Mouse (Mus musculus): ENCODE measurements around the gene Lrrk2.

The Lrrk2 gene

DNA sequence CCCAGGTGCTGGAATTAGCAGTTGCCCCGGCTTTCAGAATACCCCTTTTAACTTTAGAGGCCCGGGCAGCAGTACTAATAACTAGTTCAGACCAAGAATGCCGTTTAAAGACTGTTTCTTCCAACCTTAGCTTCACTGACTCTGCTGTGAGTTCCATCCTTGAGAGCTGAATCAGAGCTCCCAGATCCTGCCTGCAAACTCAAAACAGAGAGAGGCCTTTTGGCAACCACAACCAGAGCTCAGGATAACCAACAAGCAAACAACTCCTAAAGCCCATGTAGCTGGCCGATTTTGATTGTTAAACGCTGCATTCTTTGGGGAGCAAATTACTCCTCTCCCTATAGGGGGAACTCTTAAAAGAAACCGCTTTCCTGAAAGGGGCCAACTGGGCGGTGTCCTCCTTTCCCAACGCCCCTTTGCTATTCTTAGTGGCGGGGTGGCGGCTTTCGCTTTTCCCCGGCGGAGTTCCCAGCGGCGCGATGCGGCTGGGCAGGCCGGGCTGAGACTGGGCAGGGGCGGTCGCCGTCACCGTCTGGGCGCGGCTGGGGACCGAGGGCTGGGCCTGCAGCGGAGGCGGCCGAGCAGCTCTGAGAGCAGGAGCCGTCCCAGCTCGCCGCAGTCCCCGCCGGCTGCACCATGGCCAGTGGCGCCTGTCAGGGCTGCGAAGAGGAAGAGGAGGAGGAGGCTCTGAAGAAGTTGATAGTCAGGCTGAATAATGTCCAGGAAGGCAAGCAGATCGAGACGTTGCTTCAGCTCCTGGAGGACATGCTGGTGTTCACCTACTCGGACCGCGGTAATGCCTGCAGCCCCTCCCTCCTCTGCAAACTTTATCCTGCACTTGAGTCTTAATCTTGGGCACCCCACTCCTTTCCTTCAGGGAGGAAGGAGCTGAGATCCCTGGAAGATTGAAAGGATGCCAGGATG, at the start of gene Lrrk2:
TSS of gene Lrrk2 (plus strand) at position 531 of the 924 bp plus-strand sequence.
- peak; percentile 25 for DNase-seq (ENCODE audit: low read depth)

DNA sequence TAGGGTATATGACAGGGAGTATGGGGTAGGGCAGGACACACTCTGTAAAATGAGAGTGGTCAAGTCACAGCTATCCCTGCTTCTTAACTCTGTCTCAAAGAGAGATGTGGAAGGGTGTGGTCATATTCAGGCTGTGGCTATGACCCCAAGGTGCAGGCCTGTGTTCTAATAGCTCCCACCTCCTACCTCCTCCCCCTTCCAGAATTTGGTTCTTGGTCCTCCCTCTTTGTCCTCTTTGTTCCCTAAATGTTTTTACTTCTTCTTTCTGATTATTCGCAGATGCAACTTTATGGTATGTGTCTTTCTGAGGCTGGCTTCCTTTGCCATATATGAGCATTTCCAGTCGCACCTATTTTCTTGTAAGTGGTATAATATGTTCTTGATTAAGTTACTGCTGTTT, 48.5 kb upstream of the Lrrk2 start:
- DNase-seq (ENCODE audit: low read depth) = no peak

DNA sequence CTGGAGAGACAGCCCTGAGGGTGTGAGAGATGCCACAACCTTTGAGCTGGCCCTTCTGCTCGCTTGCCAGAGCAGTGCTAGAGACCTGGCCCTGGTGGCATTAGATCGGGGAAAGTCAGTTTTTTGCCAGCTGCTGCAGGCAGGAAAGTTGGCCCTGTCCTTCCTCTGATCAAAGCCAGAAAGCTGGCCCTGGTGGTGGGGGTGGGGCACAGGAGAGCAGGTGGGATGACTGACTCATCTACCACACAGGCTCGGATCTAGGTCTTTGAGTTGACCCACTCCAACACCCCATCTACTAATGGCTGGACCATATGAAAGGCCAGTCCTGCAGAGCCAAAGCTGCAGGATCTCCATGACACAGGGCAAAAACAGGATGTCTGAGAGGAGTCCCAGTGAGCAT, 43.8 kb upstream of the Lrrk2 start:
- no peak for DNase-seq (ENCODE audit: low read depth)

DNA sequence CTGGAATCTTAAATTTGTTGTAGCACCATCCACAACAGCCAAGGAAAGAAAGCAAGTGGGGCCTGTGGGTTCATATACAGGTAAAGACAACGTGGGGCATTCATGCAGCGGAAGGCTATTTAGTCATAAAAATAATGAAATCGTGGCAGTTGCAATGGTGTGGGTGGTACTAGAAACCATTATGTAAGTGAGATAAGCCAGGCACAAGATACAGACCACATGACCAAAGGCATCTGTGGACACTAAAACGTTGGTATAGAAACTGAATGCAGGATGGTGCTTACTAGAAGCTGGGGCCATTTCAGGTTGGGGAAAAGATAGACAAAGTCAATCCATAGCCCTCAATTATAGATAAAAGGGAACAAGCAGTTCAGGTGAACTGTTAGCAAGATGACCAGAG, 40.5 kb upstream of the Lrrk2 start:
- no peak for DNase-seq (ENCODE audit: low read depth)

DNA sequence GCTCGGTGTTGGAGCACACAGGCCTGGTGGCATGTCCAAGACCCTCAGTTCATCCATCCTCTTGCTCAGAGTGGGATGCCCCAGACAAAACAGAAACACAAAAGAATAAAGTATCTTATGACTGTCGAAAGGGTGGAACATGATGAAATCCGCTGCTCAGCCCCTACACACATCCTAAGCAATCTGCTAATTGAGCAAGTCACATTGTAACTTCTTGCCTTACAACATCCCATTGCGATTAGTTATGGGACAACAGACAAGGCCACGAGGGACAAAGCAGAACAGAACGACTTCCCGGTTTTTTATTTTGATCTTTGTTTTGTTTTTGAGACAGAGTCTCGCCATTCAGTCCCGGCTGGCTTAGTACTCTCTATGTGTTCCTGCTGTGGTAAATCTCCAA, 39.9 kb upstream of the Lrrk2 start:
- no peak for DNase-seq (ENCODE audit: low read depth)

DNA sequence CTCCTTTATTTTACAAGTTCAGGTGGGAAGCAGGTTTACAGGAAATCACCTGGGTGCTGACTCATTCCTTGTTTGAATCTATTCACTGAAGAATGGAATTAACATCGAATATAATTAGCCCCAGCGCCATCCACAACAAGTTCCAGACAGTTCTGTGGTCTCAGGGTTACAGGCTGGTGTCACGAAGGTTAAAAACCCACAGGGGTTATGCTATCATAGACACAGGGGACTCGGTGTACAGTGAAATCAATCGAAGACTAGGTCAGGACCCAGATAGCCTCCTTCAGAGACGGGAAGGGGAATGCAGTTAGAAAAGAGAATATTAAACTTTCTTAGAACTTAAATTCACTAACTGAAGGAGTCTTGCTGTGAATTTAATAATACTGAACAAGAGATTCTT, 39.2 kb upstream of the Lrrk2 start:
- DNase-seq (ENCODE audit: low read depth) = no peak

DNA sequence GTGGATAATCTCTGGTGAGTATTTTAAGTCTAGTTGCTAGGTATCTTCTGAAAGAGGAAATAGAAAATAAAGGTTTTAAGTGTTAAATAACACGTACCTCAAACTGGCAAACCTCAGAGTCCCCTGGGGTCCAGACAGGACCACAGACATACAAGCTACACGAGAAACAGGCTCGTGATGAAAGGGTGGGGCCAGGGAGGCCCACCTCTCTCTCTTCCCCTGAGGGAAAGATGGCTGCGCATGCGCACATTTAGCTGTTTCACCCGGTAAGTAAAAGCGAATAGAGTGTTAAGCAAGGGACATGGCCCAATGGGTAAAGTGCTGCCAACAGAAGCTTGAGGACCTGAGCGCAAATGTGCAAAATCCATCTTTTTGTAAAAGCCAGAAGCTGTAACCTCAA, 38.7 kb upstream of the Lrrk2 start:
- DNase-seq (ENCODE audit: low read depth) = no peak

DNA sequence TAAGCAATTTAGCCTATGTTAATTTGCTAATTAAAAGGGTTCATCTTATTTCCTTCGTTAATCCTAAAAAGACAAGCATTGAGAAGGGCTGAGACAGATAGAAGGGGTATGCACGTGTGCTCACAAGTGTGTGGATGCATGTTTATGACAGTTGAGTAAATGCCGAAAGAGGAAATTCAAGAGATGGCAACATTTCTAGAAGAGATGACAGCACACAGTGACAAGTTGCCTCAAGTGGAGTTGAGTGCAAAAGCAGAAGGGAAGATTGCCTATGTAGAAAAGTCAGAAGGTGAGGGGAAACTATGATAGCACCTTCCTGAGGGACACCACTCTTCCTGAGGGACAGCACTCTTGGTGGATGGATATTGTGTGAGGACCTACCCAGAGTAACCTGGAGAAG, 31.3 kb upstream of the Lrrk2 start:
- no peak for DNase-seq (ENCODE audit: low read depth)

DNA sequence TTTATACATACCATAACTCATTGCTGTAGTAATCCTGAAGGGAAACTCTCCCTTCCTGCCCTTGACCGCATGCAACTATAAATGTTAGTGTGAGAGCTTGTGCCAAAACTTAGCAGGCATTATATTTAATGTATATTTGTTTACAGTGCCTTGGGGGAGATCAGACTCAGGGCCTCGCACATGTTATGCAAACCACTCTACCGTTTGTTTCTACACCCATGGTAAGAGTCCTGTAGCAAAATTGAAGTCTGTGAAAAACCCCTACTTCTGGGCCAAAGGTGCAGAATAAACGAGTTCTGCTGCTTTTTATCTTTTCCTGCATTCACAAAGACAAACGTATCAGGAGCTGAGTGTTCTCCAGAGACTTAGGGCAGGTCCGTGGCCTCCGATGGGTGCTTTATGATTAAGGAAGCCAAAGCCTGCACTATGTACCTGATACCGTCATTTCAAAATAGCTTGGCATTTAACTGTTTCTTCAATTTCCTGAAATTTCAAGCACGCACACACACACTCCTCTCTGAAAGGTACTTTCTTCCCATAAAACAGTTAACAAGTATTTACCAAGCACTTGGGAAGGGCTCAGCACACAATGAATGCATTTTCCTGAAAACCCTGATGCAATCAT, 30.2 kb upstream of the Lrrk2 start:
- DNase-seq (ENCODE audit: low read depth) = no peak

DNA sequence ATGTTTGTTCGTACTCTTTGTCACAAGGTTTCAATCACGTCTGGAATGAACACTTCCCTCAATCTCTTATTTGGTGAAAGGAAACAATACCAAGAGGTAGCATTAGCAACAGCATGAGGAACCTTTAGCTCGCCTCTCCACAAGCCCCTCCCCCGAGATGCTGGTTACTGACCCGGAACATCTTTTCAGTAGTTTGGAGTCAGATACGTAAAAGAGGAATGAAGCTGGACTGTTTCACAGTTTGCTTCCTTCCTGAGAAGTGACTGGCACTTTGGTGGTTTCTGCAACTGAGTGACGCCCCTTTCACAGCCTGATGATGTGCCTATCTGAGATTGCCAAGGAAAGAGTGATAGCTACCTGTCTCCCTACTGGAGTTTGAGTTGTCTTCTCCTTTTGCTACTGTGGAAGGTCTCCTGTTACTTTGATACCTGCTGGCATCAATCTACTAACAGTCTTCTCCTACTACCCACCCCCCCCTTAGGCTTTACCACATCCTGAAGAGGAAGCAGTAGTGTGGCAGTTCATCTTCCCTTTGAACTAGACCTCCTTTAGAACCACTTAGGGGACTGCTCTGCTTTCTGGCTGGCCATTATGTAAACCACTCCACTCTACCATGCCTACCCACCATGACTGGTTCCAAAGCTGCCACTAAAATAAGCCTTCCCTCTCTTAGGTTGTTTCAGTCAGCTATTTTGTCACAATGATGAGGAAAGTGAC, 29.2 kb upstream of the Lrrk2 start:
- no peak for DNase-seq (ENCODE audit: low read depth)

DNA sequence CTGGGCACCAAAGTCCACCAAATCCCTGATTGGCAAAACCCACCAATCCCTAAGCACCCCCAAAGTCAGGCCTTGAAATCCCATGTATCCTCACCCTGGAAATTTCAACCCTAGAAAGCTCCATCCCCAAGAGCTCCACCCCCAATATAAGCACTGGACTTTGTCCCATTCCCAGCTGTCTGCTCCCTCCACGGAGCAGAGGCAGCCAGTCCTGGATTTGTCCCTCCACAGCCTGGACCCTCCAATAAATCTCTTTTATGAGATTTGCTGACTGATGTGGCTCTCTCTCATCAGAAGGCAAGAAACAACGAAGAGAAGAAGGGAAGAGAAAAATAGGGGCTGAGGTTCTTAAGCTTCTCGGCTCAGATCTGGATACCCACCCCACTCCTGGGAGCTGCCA, 22.7 kb upstream of the Lrrk2 start:
- no peak for DNase-seq (ENCODE audit: low read depth)

DNA sequence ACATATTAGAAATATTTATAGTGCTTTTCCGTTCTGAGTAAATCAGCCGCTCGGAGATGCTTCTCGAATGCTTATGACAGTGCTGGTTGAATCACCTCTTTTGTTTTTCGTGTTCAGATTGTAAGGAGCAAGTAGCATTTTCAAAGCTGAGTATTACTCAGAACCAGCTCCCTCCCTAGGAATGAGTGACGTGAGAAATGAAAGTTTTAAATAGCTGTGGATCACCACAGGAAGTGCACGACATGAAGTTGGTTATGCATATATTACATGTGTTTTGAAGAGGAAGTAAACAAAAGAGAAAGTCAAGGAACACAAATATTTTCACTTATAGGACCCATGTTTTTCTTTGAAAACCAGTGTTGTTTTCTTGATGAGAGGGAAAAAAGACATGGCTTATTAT, 21.5 kb upstream of the Lrrk2 start:
- no peak for DNase-seq (ENCODE audit: low read depth)

DNA sequence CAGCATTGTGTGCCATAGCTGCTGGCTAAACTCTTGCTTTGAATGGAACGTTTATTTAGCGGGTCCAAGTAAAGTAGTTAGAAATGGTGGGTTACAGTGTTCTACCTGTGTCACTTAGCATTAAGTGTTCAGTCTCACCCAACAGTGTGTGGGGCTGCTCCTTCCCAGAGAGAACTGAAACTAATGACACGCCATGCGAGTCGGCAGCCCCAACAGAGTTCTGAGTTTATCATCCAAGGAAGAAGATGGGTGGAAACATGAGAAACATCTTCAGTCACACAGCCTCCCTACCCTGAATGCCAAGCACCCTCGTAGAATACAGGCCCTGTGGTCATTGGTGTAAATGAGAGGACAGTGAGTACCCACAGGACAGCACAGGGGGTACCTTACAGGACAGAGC, 14.7 kb upstream of the Lrrk2 start:
- DNase-seq (ENCODE audit: low read depth) = no peak

DNA sequence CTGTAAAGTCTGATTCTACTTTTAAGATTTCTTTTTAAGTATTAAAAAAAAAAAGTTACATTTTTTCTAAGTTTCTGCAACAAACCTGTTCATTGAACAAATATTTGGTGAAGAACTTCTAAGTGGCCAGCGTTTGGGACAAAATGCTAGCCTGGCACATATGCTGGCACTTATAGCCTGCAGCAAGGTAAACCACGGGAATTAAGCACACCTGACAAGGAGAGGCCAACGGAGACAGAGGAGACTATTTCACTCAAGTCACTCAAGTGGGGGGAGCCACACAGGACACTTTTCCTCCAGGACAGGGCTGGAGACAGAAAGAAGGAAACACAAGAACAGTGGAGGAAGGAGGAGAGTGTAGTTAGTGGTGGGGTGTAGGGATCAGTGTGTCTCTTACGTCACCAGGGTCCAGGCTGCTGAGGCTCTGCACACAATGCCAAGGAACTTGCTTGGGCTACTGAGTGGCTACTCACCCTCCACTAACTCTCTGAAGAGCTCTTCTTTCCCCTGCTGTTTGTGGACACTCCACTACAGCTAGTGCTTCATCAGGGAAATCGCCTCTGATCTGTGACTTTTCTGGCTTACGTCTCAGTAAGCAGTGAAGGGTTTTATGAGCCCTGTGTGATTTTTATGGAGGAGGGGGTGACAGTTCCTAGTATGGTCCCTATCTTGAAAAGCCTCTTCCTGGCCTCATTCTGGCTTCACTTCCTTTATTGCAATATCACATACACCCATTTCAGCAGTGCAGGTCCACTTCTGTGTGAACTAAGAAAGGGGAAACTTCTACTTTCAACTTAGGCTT, 12.5 kb upstream of the Lrrk2 start:
- no peak for DNase-seq (ENCODE audit: low read depth)

DNA sequence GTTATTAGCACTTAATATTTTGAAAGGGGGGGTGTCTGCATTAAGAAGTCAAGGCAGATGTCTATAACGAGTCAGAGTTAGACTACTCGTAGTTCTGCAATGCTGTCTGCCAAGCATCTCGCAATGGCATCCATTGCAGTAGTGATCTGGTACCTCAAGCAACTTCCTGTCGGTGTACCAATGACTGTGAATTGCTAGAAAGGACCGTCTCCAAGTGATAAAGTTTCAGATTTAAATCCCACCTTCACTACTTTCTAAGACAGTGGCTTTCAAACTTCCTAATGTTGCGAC, 12.0 kb upstream of the Lrrk2 start:
- no peak for DNase-seq (ENCODE audit: low read depth)

DNA sequence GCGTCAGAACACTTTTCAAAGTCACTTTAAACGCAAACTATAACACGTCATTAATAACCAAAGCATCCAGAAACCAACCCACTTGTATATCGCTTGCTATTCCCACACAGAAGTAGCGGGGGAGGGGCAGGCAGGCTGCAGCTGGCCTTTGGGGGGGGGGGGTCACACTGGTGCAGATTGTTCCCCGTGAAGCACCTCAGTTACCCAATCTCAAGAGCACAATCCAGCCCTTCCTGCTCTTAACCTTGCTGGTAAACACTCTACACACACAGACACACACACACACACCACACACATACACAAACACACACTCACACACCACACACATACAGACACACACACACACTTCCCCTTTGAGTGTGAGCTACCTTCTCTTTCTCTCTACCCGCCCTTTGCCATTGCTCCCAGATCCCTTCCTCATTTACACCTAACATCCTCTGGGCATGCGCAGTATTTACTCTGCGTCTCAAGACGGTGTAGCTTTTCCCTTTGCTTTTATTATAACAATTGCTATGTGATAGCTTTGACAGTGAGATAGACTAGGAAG, 8.3 kb upstream of the Lrrk2 start:
- no peak for DNase-seq (ENCODE audit: low read depth)

DNA sequence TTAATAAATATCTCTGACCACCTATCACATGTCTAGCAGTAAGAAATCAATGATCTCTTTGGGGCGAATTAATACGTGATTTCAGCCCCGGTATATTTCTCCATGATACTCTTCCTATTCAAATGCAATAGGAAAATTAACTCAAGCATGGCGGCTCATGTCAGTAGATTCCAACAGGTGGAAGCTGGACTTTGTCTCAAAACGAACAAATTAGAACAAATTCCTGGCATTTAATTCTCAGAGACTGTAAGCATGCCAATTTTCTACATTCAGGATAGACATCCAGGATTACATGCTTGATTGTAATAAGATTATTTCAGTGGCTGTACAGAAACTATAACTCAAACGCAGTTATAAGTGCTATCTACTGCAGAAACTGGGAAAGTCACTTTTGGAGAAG, 7.4 kb upstream of the Lrrk2 start:
- DNase-seq (ENCODE audit: low read depth) = no peak

DNA sequence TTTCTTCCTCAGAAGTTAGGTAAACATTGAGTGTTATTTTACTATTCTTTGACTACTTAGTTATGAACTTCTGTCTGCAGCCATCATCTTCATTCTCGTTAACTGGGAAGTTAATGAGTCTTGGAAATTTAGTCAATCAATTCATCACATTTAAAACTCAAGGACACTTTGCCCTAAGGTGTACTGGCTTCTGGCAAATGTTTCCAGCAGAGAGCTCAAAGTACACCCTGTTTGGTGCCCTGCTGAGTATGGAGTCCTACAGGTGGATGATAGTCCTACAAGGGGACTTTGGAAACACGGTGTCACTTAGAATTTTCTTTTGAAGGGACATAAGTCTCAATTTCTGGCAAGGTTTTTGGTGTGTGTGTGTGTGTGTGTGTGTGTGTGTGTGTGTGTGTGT, 1.8 kb upstream of the Lrrk2 start:
- DNase-seq (ENCODE audit: low read depth) = no peak

DNA sequence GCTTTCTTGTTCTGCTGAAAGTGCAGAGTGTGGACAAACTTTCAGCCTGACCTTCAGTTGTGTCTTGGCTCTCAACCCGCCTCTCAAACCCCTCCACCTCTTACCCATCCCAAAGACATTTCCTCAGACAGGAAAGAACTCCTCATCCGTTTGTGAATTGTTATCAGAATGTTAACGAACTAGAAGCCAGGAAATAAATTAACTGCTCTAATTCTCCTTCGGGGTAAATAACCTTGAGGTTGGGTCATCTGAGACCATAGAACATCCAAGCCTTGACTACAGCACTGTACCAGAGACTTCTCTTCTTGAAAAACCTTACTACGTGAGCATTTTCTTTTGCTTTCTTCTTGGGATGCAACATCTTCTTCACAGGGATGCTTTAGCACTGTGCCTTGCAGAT, 988 bp upstream of the Lrrk2 start:
- no peak for DNase-seq (ENCODE audit: low read depth)

DNA sequence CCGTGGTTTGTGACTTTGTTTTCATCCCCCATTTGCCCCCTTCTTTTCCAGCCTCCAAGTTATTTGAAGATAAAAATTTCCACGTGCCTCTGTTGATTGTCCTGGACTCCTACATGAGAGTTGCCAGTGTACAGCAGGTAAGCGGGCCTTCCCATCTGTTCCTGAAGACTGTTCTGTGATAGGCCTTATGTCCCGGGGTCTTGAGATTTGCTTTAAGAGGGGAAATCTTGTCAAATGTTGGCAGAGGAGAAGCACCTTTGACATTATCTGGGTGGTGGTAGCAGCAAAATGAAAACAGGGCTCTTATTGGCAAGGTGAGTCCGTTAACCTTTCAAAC, 562 bp downstream of the Lrrk2 start:
- DNase-seq (ENCODE audit: low read depth) = no peak

DNA sequence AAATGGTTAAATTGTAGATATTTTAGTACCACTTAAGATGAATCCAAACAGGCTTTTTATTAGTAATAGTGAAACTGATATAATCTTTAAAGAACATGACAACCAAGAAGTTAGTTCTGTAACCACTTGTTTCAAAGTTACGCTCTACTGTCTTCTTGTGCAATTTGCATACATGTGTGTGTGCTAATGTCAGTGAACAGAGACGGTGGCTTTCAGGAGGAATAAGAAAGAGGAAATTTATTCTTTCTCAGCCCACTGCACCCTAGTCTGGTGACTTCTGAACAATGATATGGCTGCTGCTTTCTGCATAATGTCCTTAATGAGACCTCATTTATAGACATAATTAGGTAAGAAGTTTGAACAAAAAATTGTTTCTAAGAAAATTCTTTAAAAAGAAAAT, 7.1 kb downstream of the Lrrk2 start:
- DNase-seq (ENCODE audit: low read depth) = no peak

DNA sequence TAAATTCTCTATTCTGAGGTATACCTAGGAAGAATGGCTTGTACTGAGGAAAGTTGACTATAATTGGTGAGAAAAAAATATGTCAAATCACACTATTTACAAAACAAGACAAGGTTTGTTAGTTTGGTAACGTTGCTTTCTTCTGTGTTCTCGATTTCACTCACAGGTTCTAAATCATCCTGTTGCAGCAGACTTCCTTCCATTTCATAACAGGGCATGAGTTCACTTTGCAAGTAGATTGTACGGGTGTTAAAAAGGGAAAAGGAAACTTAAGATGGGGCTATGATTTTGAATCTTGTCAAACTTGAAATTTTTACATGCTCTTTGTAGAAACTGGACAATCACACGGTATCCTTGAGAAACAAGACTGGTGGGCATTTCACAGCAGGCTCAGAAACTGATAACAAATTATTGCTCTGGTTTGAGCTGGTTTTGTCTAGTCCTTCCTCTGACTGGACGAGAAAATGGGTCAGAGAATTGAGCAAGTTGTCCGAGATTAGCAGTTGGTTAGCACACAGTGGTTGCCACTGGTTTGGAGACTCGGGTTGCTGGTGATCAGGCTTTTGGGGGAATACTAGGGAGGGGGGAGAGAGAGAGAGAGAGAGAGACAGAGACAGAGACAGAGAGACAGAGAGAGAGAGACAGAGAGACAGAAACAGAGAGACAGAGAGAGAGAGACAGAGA, 13.0 kb downstream of the Lrrk2 start:
- no peak for DNase-seq (ENCODE audit: low read depth)

Data from c-Kit-positive CD71-negative TER-119-negative erythroid progenitor cells, embryonic 14.5 days (primary cell).